Mouse (Mus musculus): ENCODE measurements at regions not wholly inside any gene's neighbourhood (a gene's known extent, or its start where the extent isn't known, plus 50 kb on each side); places are given as distances from the start of the nearest gene placed in this dataset.

DNA sequence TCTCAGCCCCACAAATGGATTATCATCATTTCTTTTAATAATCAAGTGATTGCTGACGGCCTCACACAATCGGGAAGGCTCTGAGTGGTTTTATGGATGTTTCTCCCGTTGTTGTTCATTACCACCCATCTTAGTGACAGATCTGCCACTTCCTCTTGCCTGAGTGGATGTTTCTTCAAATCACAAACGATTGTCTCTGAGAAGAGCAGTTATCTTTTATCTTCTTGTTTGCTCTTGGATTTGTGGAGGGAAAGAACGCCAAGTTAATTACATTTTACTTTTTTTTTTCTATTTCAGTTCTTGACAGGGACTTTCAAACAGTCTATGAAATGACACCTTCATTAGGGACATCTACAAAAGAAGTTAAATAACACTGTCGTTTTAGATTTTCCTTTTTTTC, 272.3 kb downstream of the Wdr20rt start:
- no peaks in the 10 kb centered on the region for H3K79me2 ChIP-seq (replicated peaks; ENCODE audit: control insufficient read depth, extremely low read depth, insufficient read depth, poor library complexity, severe bottlenecking)
- dilution Hi-C loops (cut with MboI; ENCODE audit: extremely low pct_ligation_motif_present, extremely low pct_unique_long_range_greater_than_20kb, low sequenced_read_pairs): no loop called here
- H3K9me3 ChIP-seq (replicated peaks; ENCODE audit: low read length): peaks cover 3% of the 10 kb centered on the region
- H3K27ac ChIP-seq (ENCODE audit: insufficient read depth, low read depth): no peak overlapping the region
- in situ Hi-C loops (cut with MboI; ENCODE audit: low pct_ligation_motif_present, low pct_unique_long_range_greater_than_20kb, low sequenced_read_pairs): no loop called here
- TF ChIP-seq NRF1 (IDR thresholded peaks at IDR 0.05; ENCODE audit: low read depth, low read length): no peak
- no peak overlapping the region for H3K9ac ChIP-seq (ENCODE audit: insufficient read depth, low read depth)
- no peak for DNase-seq (ENCODE audit: extremely low read depth)
- H3K27me3 ChIP-seq (replicated peaks): no peaks in the 10 kb centered on the region
- H3K4me2 ChIP-seq (ENCODE audit: insufficient read depth, low read depth, poor library complexity, severe bottlenecking): no peak overlapping the region
- H3K4me3 ChIP-seq (replicated peaks in 1 of 3; ENCODE audit: low read depth in 2 of 3, low read length in 2 of 3, poor library complexity in 1 of 3): no peak overlapping the region
- H3K36me3 ChIP-seq (replicated peaks in 1 of 2; ENCODE audit: control insufficient read depth in 1 of 2, insufficient read depth in 1 of 2, low read length in 1 of 2): no peaks in the 10 kb centered on the region
- H3K4me1 ChIP-seq (ENCODE audit: control insufficient read depth in 1 of 2, insufficient read depth in 2 of 2): no peaks in the 10 kb centered on the region

GRCm38 (mm10) chr12:65501459-65501858, 276.1 kb downstream of the Wdr20rt start:
- peak; percentile 36 for TF ChIP-seq ZNF384 (IDR thresholded peaks at IDR 0.05; ENCODE audit: low read depth, low read length)
- TF ChIP-seq ZMIZ1 (IDR thresholded peaks at IDR 0.05; ENCODE audit: low read depth, low read length): no peak
- dilution Hi-C loops (cut with MboI; ENCODE audit: extremely low pct_ligation_motif_present, extremely low pct_unique_long_range_greater_than_20kb, low sequenced_read_pairs): no loop called here
- H3K79me2 ChIP-seq (replicated peaks; ENCODE audit: control insufficient read depth, extremely low read depth, insufficient read depth, poor library complexity, severe bottlenecking): no peaks in the 10 kb centered on the region
- no peak for DNase-seq (ENCODE audit: extremely low read depth)
- H3K4me1 ChIP-seq (ENCODE audit: control insufficient read depth in 1 of 2, insufficient read depth in 2 of 2): no peaks in the 10 kb centered on the region
- H3K4me2 ChIP-seq (ENCODE audit: insufficient read depth, low read depth, poor library complexity, severe bottlenecking): no peak overlapping the region
- in situ Hi-C loops (cut with MboI; ENCODE audit: low pct_ligation_motif_present, low pct_unique_long_range_greater_than_20kb, low sequenced_read_pairs): no loop called here
- no peak overlapping the region for H3K27ac ChIP-seq (ENCODE audit: insufficient read depth, low read depth)
- H3K27me3 ChIP-seq (replicated peaks): no peaks in the 10 kb centered on the region
- H3K9me3 ChIP-seq (replicated peaks; ENCODE audit: low read length): no peaks in the 10 kb centered on the region
- no peak overlapping the region for H3K9ac ChIP-seq (ENCODE audit: insufficient read depth, low read depth)
- H3K36me3 ChIP-seq (replicated peaks in 1 of 2; ENCODE audit: control insufficient read depth in 1 of 2, insufficient read depth in 1 of 2, low read length in 1 of 2): no peaks in the 10 kb centered on the region
- no peak overlapping the region for H3K4me3 ChIP-seq (replicated peaks in 1 of 3; ENCODE audit: low read depth in 2 of 3, low read length in 2 of 3, poor library complexity in 1 of 3)

- Histone ChIP-seq H3K4me1 (ENCODE audit: control insufficient read depth in 1 of 2, insufficient read depth in 2 of 2) (no peaks in the 10 kb centered on the region), H3K9me3 (replicated peaks; ENCODE audit: low read length) (no peaks in the 10 kb centered on the region), H3K36me3 (replicated peaks in 1 of 2; ENCODE audit: control insufficient read depth in 1 of 2, insufficient read depth in 1 of 2, low read length in 1 of 2) (no peaks in the 10 kb centered on the region), H3K4me3 (replicated peaks in 1 of 3; ENCODE audit: low read depth in 2 of 3, low read length in 2 of 3, poor library complexity in 1 of 3) (no peak overlapping the region), H3K79me2 (replicated peaks; ENCODE audit: control insufficient read depth, extremely low read depth, insufficient read depth, poor library complexity, severe bottlenecking) (no peaks in the 10 kb centered on the region), H3K4me2 (ENCODE audit: insufficient read depth, low read depth, poor library complexity, severe bottlenecking) (no peak overlapping the region), H3K27me3 (replicated peaks) (no peaks in the 10 kb centered on the region), H3K9ac (ENCODE audit: insufficient read depth, low read depth) (no peak overlapping the region), H3K27ac (ENCODE audit: insufficient read depth, low read depth) (no peak overlapping the region)
- in situ Hi-C loops (cut with MboI; ENCODE audit: low pct_ligation_motif_present, low pct_unique_long_range_greater_than_20kb, low sequenced_read_pairs): no loop called here
- dilution Hi-C loops (cut with MboI; ENCODE audit: extremely low pct_ligation_motif_present, extremely low pct_unique_long_range_greater_than_20kb, low sequenced_read_pairs): no loop called here
- DNase-seq (ENCODE audit: extremely low read depth): no peak
- no peak for TF ChIP-seq SIN3A (IDR thresholded peaks at IDR 0.05; ENCODE audit: low read length)
- no peak for TF ChIP-seq RAD21 (IDR thresholded peaks at IDR 0.05; ENCODE audit: low read depth, low read length)
- no peak for TF ChIP-seq UBTF (IDR thresholded peaks at IDR 0.05; ENCODE audit: low read depth, low read length)
- no peak for TF ChIP-seq MAZ (IDR thresholded peaks at IDR 0.05; ENCODE audit: low read depth, low read length)
- no peak for TF ChIP-seq IRF4 (IDR thresholded peaks at IDR 0.05; ENCODE audit: low read depth, low read length)
- no peak for TF ChIP-seq GABPA (IDR thresholded peaks at IDR 0.05; ENCODE audit: insufficient replicate concordance, low read depth, low read length)
- TF ChIP-seq MAX (IDR thresholded peaks at IDR 0.05; ENCODE audit: low read length): no peak
- TF ChIP-seq ZC3H11A (IDR thresholded peaks at IDR 0.05; ENCODE audit: low read depth, low read length): no peak
- no peak for TF ChIP-seq ZKSCAN1 (IDR thresholded peaks at IDR 0.05; ENCODE audit: borderline replicate concordance, low read depth, low read length)
- TF ChIP-seq KAT2A (IDR thresholded peaks at IDR 0.05; ENCODE audit: insufficient replicate concordance, low read length): no peak
Measured at GRCm38 (mm10) chr12:65502045-65502444, 276.7 kb downstream of the Wdr20rt start.

Data from CH12.LX (cell line).